Mouse (Mus musculus): ENCODE results near the gene 5031410I06Rik. TPM values are rescaled to one million over a fixed set of nuclear protein-coding genes. Genes with fewer than 3 reads are reported as not detected.
"Not testable (repeated sequence)": the region's sequence is repeated elsewhere in the genome, so short reads cannot be mapped to it uniquely, and the experiment has no call there.

Gene 5031410I06Rik
- total RNA-seq (2014; rRNA removed) (not detected in 2 replicates), polyA plus RNA-seq (2015; fragmentation: Nextera tagmentation; extraction: Ambion mirVana) (0.25 and 0.28 TPM in 2 replicates)

GRCm38 (mm10) chr5:26105262-26105661 is at the start of gene 5031410I06Rik:
5031410I06Rik (minus strand) TSS chr5:26105362.
- H3K4me3 ChIP-seq (ENCODE audit: low read depth, low read length); ATAC-seq (ENCODE audit: low FRiP score); H3K9me3 ChIP-seq (ENCODE audit: low read length); H3K9ac ChIP-seq (replicated peaks; ENCODE audit: low read length, poor library complexity, severe bottlenecking); H3K27me3 ChIP-seq (ENCODE audit: insufficient read depth, low read length); H3K4me2 ChIP-seq (ENCODE audit: low read depth, low read length, poor library complexity, severe bottlenecking); DNase-seq (ENCODE audit: low spot score); H3K36me3 ChIP-seq (ENCODE audit: insufficient read depth, low read length); H3K27ac ChIP-seq (ENCODE audit: low read depth, low read length); H3K4me1 ChIP-seq (ENCODE audit: insufficient read depth, low read length): not testable (repeated sequence)
- no CpG with 5 or more reads among the region's 3 CpGs for WGBS

- DNase-seq (ENCODE audit: low spot score): peak; percentile 62
- Histone ChIP-seq H3K27ac (ENCODE audit: low read depth, low read length) (no peak overlapping the region), H3K4me2 (ENCODE audit: low read depth, low read length, poor library complexity, severe bottlenecking) (no peak overlapping the region), H3K27me3 (ENCODE audit: insufficient read depth, low read length) (no peaks in the 10 kb centered on the region), H3K36me3 (ENCODE audit: insufficient read depth, low read length) (no peaks in the 10 kb centered on the region), H3K4me3 (ENCODE audit: low read depth, low read length) (no peak overlapping the region), H3K9ac (replicated peaks; ENCODE audit: low read length, poor library complexity, severe bottlenecking) (no peak overlapping the region), H3K4me1 (ENCODE audit: insufficient read depth, low read length) (no peaks in the 10 kb centered on the region), H3K9me3 (ENCODE audit: low read length) (no peaks in the 10 kb centered on the region)
- no peak for TF ChIP-seq CTCF (IDR thresholded peaks at IDR 0.05)
- WGBS: 63% methylated on average over 6 of the region's 6 CpGs
- ATAC-seq (ENCODE audit: low FRiP score): no peak
These were observed 37.7 kb upstream of the 5031410I06Rik start for GRCm38 (mm10) chr5:26142891-26143290.

- not testable (repeated sequence) for H3K27me3 ChIP-seq (ENCODE audit: insufficient read depth, low read length); H3K4me1 ChIP-seq (ENCODE audit: insufficient read depth, low read length); H3K4me3 ChIP-seq (ENCODE audit: low read depth, low read length); H3K9ac ChIP-seq (replicated peaks; ENCODE audit: low read length, poor library complexity, severe bottlenecking); ATAC-seq (ENCODE audit: low FRiP score); H3K4me2 ChIP-seq (ENCODE audit: low read depth, low read length, poor library complexity, severe bottlenecking); H3K27ac ChIP-seq (ENCODE audit: low read depth, low read length); DNase-seq (ENCODE audit: low spot score); H3K36me3 ChIP-seq (ENCODE audit: insufficient read depth, low read length); H3K9me3 ChIP-seq (ENCODE audit: low read length)
- no CpG with 5 or more reads among the region's 3 CpGs for WGBS
These were observed 16.2 kb upstream of the 5031410I06Rik start, which contains the start of gene Gm10220 for GRCm38 (mm10) chr5:26121321-26121720. Gm10220 (minus strand) TSS chr5:26121421.

GRCm38 (mm10) chr5:26089191-26089590 is 16.0 kb downstream of the 5031410I06Rik start, which contains the start of gene Gm10471:
Gm10471 (minus strand) TSS chr5:26089291.
- H3K9me3 ChIP-seq (ENCODE audit: low read length); H3K36me3 ChIP-seq (ENCODE audit: insufficient read depth, low read length); ATAC-seq (ENCODE audit: low FRiP score); H3K9ac ChIP-seq (replicated peaks; ENCODE audit: low read length, poor library complexity, severe bottlenecking); H3K4me1 ChIP-seq (ENCODE audit: insufficient read depth, low read length); H3K4me3 ChIP-seq (ENCODE audit: low read depth, low read length); DNase-seq (ENCODE audit: low spot score); H3K27me3 ChIP-seq (ENCODE audit: insufficient read depth, low read length); H3K27ac ChIP-seq (ENCODE audit: low read depth, low read length); H3K4me2 ChIP-seq (ENCODE audit: low read depth, low read length, poor library complexity, severe bottlenecking): not testable (repeated sequence)
- WGBS: 71% methylated on average over 1 of the region's 1 CpGs

- not testable (repeated sequence) for DNase-seq (ENCODE audit: low spot score); H3K9me3 ChIP-seq (ENCODE audit: low read length); ATAC-seq (ENCODE audit: low FRiP score)
These were observed 26.1 kb downstream of the 5031410I06Rik start for GRCm38 (mm10) chr5:26079023-26079422.

GRCm38 (mm10) chr5:26070716-26071115 is 34.4 kb downstream of the 5031410I06Rik start:
- DNase-seq (ENCODE audit: low spot score) (no peak), ATAC-seq (ENCODE audit: low FRiP score) (no peak)
- WGBS: 92% methylated on average over 24 of the region's 24 CpGs
- no peak overlapping the region for H3K4me3 ChIP-seq (ENCODE audit: low read depth, low read length)
- no peak overlapping the region for H3K27ac ChIP-seq (ENCODE audit: low read depth, low read length)
- TF ChIP-seq CTCF (IDR thresholded peaks at IDR 0.05): no peak
- no peaks in the 10 kb centered on the region for H3K9me3 ChIP-seq (ENCODE audit: low read length)
- H3K27me3 ChIP-seq (ENCODE audit: insufficient read depth, low read length): no peaks in the 10 kb centered on the region
- no peaks in the 10 kb centered on the region for H3K4me1 ChIP-seq (ENCODE audit: insufficient read depth, low read length)
- no peaks in the 10 kb centered on the region for H3K36me3 ChIP-seq (ENCODE audit: insufficient read depth, low read length)
- H3K9ac ChIP-seq (replicated peaks; ENCODE audit: low read length, poor library complexity, severe bottlenecking): no peak overlapping the region
- no peak overlapping the region for H3K4me2 ChIP-seq (ENCODE audit: low read depth, low read length, poor library complexity, severe bottlenecking)

More at GRCm38 (mm10) chr5:26079023-26079422, 26.1 kb downstream of the 5031410I06Rik start:
- not testable (repeated sequence) for H3K4me2 ChIP-seq (ENCODE audit: low read depth, low read length, poor library complexity, severe bottlenecking); H3K36me3 ChIP-seq (ENCODE audit: insufficient read depth, low read length); H3K27me3 ChIP-seq (ENCODE audit: insufficient read depth, low read length); H3K4me3 ChIP-seq (ENCODE audit: low read depth, low read length); H3K4me1 ChIP-seq (ENCODE audit: insufficient read depth, low read length); H3K27ac ChIP-seq (ENCODE audit: low read depth, low read length); H3K9ac ChIP-seq (replicated peaks; ENCODE audit: low read length, poor library complexity, severe bottlenecking)

GRCm38 (mm10) chr5:26058481-26058880 is 46.7 kb downstream of the 5031410I06Rik start, which contains the start of gene Gm7347:
Gm7347 (minus strand) TSS chr5:26058581.
- H3K36me3 ChIP-seq (ENCODE audit: insufficient read depth, low read length); H3K9ac ChIP-seq (replicated peaks; ENCODE audit: low read length, poor library complexity, severe bottlenecking); H3K4me2 ChIP-seq (ENCODE audit: low read depth, low read length, poor library complexity, severe bottlenecking); H3K9me3 ChIP-seq (ENCODE audit: low read length); DNase-seq (ENCODE audit: low spot score); ATAC-seq (ENCODE audit: low FRiP score); H3K27ac ChIP-seq (ENCODE audit: low read depth, low read length); H3K4me3 ChIP-seq (ENCODE audit: low read depth, low read length); H3K4me1 ChIP-seq (ENCODE audit: insufficient read depth, low read length); H3K27me3 ChIP-seq (ENCODE audit: insufficient read depth, low read length): not testable (repeated sequence)
- no CpG with 5 or more reads among the region's 2 CpGs for WGBS
